Mouse (Mus musculus) gastrocnemius, adult 18-20 months (tissue): Measurements from ENCODE around the gene Sppl2b. TPM values are rescaled to one million over a fixed set of nuclear protein-coding genes. Genes with fewer than 3 reads are reported as not detected.

Experiments
- DNase-seq: peaks from one replicate; pipeline ENCODE4 v3.0.0; 2021; ENCODE audit warnings: low spot score
- total RNA-seq, 2 experiments: library from RNA; stranded (reverse); gene quantifications; 2 replicates each; pipeline ENCODE4 v1.2.3; 2021

The Sppl2b gene
- total RNA-seq, 2 experiments from 2014 or later, result 12.4 to 12.6 TPM

GRCm38 (mm10) chr10:80897861-80898510 lies 42.9 kb downstream of the Sppl2b start:
- no peak for DNase-seq

GRCm38 (mm10) chr10:80899074-80899473 lies 44.0 kb downstream of the Sppl2b start:
- no peak for DNase-seq

GRCm38 (mm10) chr10:80899591-80900317 lies 44.7 kb downstream of the Sppl2b start:
- DNase-seq, result no peak

GRCm38 (mm10) chr10:80900318-80901247 lies 45.5 kb downstream of the Sppl2b start, which contains the start of gene Timm13:
Gene Timm13 (minus strand): TSS chr10:80900969.
- DNase-seq, result peak; percentile 99

GRCm38 (mm10) chr10:80901409-80902272 lies 46.6 kb downstream of the Sppl2b start:
- DNase-seq, result no peak

- DNase-seq, result no peak
Measured at GRCm38 (mm10) chr10:80902273-80902940, 47.3 kb downstream of the Sppl2b start.

- no peak for DNase-seq
Measured at GRCm38 (mm10) chr10:80903282-80903681, 48.2 kb downstream of the Sppl2b start.

GRCm38 (mm10) chr10:80904004-80904693 lies 49.1 kb downstream of the Sppl2b start:
- no peak for DNase-seq

GRCm38 (mm10) chr10:80904709-80905108 lies 49.6 kb downstream of the Sppl2b start:
- no peak for DNase-seq

- DNase-seq, result no peak
Measured at GRCm38 (mm10) chr10:80909375-80910162, 54.5 kb downstream of the Sppl2b start.

GRCm38 (mm10) chr10:80911354-80911753 lies 56.3 kb downstream of the Sppl2b start:
- DNase-seq, result no peak

GRCm38 (mm10) chr10:80911891-80912290 lies 56.8 kb downstream of the Sppl2b start:
- no peak for DNase-seq

GRCm38 (mm10) chr10:80913364-80914011 lies 58.4 kb downstream of the Sppl2b start:
- peak; percentile 59 for DNase-seq

GRCm38 (mm10) chr10:80914253-80914656 lies 59.2 kb downstream of the Sppl2b start:
- DNase-seq, result peak; percentile 59

GRCm38 (mm10) chr10:80915260-80915659 lies 60.2 kb downstream of the Sppl2b start:
- no peak for DNase-seq

GRCm38 (mm10) chr10:80915736-80916135 lies 60.7 kb downstream of the Sppl2b start:
- no peak for DNase-seq

- no peak for DNase-seq
Measured at GRCm38 (mm10) chr10:80917336-80917778, 62.3 kb downstream of the Sppl2b start.

GRCm38 (mm10) chr10:80917779-80918434 lies 62.8 kb downstream of the Sppl2b start, which contains the start of gene Lmnb2:
Gene Lmnb2 (minus strand): TSS chr10:80918245.
- peak; percentile 67 for DNase-seq
